Mouse (Mus musculus) brain, embryonic 14.5 days (tissue): ENCODE results near the gene Frzb. TPM values are rescaled to one million over a fixed set of nuclear protein-coding genes. Genes with fewer than 3 reads are reported as not detected.
A peak's percentile ranks its signal among the peaks of the same experiment; 100 is the strongest.

ENCODE experiments used
- DNase-seq: peaks from one replicate; pipeline ENCODE4 v3.0.0-alpha.2; 2011; ENCODE audit warnings: low read depth
- CTCF ChIP-seq: fragments of 200-500 bp; IDR thresholded peaks from 2 replicates; pipeline ENCODE4 v1.5.1; 2012; ENCODE audit warnings: inconsistent platforms, mild to moderate bottlenecking, moderate library complexity, borderline replicate concordance; ENCODE audit not compliant: insufficient read depth, insufficient read length; ENCODE audit errors: extremely low read depth
- POLR2A ChIP-seq: fragments of 200-500 bp; IDR thresholded peaks from 2 replicates; pipeline ENCODE4 v1.6.1; 2012; ENCODE audit warnings: mild to moderate bottlenecking, inconsistent platforms, borderline replicate concordance; ENCODE audit not compliant: poor library complexity, insufficient read depth, insufficient read length, severe bottlenecking; ENCODE audit errors: extremely low read depth
- polyA plus RNA-seq: library from polyadenylated mRNA; depleted of rRNA; stranded (reverse); fragments of >200 nt; gene quantifications from 2 replicates; pipeline ENCODE4 v1.2.3, GENCODE M21; 2012; rRNA removed

Frzb gene
- polyA plus RNA-seq, 1 experiment, result 5.1 TPM

DNA sequence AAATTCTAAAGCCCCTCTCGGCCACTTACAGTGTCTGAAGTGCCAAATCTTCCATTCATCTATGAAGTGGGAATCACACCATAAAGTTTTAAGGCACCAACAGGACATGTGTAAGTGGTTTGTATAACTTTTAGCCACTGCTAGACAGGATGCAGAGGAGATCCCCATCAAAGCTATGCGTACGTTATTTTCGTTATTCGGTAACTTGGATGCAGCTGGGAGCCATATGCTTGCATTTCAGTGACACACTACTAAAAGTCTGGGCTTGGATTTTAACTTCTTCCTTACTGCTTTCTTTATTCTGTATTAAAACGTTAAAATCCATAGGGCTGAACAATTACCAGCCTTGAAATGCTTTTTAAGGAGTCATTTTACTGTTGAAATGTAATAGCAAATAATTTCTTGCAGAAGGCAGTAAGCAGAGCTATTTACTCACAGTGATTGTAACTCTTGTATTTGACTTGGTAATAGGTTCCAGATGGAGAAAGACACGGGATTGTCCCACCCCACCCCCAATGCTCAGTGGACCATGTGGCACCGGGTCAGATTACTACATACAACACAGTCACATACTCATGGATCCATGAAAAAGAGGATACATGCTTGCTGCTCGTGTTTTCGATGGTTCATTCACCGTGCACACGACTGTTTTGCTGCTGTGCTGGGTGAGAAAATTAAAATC is 37.4 kb downstream of the Frzb start:
- no peak for TF ChIP-seq CTCF
- TF ChIP-seq POLR2A, result no peak
- no peak for DNase-seq

DNA sequence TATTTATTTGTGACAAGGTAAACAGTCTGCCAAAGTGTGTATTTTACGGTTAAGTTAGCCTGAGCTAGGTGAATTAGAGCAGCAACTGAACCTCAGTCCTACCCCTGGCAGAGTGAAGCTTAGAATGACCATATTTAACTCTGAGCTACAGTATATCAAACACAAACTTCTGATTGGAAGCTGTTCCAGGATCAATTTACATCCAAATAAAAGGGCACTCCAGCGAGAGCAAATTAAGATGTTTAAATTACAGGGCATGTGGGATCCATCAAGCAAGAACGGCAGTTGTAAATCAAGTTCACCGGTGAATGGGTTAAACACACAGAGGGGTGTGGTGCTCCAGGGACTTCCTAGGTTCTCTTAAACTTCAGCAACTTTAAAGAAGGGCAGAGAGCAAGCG is 42.7 kb downstream of the Frzb start:
- DNase-seq, result no peak
- TF ChIP-seq CTCF (no peak), POLR2A (no peak)

DNA sequence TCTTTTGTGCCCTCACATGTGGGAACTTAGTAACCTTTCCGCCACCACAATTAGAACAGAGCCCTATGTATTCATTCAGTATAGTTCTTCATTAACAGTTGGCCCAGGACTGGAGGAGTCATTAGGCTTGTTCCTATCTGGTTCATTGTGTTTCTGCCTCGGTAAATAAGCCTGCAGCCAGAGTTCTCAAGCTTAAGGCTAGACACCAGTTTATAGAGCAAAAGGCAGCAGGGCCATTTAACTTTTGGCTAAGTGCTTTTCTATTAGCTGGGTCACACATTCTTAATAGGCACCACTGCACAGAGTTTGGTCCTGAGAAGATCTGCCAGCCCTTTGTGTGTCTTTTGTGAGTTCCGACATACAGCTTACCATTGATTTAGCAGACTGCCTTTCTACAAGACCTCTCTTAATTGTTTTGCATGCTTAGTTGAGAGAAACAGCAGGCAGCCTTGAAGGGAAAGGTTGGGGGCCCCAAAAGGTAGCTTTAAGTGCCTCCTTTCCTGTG is 48.8 kb downstream of the Frzb start:
- no peak for TF ChIP-seq POLR2A
- no peak for TF ChIP-seq CTCF

DNA sequence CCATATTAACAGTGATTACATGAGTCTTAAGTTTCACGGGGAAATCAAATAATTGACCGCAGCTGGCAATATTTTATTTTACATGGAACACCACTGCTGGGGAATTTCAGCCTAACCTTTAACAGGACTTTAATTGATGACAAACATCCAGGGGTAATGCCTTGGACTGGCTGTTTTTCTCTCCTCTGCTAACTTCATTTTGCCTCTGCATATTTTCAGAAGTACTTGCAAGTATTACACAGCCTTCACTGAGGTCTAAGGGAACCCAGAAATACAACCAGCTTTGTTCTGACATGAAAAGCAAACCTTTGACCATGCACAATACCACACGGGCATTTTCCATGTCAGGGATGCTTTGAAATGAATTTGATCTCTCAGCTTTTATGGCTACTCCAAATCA is 50.6 kb downstream of the Frzb start:
- TF ChIP-seq CTCF (no peak), POLR2A (no peak)
- DNase-seq, result no peak

More for the DNA sequence above, 48.8 kb downstream of the Frzb start:
- peak; percentile 73 for DNase-seq

DNA sequence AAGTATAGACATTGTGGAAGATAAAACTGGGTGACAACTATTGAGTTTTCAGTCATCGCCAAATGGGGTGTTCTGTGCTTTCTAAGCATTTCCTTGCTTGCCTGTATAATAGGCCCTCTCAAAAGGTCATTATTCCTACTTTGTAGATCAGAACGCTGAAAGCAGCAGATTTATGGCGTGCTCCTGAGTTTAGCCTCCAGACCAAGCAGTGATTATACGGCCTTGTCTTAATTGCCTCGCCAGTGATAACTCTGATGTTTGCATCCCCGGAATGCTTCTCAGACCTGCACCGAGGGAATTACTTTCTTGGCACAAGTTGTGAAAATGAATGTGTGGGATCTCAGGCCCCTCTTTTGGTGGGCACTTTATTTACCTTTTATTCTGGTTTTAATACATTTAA is 51.4 kb downstream of the Frzb start:
- TF ChIP-seq POLR2A (no peak), CTCF (no peak)
- DNase-seq, result no peak

- no peak for DNase-seq
- TF ChIP-seq CTCF (no peak), POLR2A (no peak)
These were observed 59.1 kb downstream of the Frzb start for GRCm38 (mm10) chr2:80388341-80388740.

GRCm38 (mm10) chr2:80387668-80388067 is 59.8 kb downstream of the Frzb start:
- DNase-seq, result no peak

DNA sequence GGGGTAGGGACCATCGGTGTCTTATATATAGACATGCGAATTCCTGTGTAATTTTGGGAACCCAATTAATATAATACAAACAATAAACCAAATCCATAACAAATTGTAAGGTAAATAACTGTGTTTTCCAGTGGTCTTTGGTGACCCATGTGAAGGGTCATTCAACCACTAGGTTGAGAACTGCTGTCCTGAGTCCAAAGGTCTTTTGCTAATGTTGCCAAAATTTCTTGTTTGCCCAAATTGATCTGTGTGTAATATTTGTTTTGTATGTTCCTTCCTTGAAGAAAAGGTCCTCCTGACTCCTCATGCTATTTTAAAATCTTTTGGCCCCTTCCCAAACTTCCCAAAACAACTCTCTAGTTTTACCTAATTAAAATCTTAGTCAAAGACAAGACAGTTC is 61.2 kb downstream of the Frzb start:
- no peak for TF ChIP-seq POLR2A
- no peak for TF ChIP-seq CTCF
- no peak for DNase-seq

More at GRCm38 (mm10) chr2:80387668-80388067, 59.8 kb downstream of the Frzb start:
- TF ChIP-seq POLR2A (no peak), CTCF (no peak)

- TF ChIP-seq CTCF (no peak), POLR2A (no peak)
- DNase-seq, result no peak
These were observed 63.0 kb downstream of the Frzb start for GRCm38 (mm10) chr2:80384447-80384846.

DNA sequence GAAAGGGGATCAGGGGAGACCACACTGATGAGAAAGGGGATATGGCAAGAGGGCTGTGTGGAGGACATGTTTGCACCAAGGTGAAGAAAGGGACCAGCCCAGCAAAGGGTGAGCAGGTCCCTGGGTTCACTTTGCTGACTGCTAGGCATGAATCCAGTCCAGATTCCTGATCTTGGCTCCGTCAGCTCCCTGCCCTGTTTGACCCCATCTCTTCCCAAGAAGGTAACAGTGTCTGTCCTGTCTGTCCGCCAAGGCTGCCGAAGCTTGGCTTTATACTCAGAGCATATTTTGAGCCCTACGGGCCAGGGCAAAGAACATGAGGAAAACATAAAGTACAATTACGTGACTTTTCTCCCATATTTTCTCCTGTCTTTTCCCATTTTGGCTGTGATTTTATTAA is 67.6 kb downstream of the Frzb start:
- TF ChIP-seq POLR2A, result no peak
- TF ChIP-seq CTCF, result no peak

GRCm38 (mm10) chr2:80374892-80375291 is 72.5 kb downstream of the Frzb start:
- no peak for TF ChIP-seq POLR2A
- TF ChIP-seq CTCF, result no peak
- no peak for DNase-seq

More for the DNA sequence above, 67.6 kb downstream of the Frzb start:
- DNase-seq, result no peak

DNA sequence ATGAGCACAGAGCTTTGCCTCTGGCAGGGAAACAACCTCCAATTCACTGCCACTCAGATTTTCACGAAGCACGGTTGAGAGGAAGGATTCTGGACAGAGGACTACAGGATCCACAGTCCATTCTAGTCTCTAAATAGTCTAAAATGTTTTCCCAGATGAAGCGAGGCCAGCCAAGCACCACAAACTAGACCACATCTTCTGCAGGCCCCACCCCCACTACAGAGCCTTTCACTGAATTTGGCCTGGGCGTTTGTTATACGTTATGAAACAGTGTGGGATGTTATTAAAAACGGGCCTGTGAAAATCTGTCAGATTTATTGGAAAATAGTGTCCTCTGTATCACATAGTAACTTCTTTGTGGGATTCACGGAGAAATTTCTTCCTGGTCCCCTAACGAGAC is 76.0 kb downstream of the Frzb start:
- DNase-seq, result no peak
- TF ChIP-seq POLR2A, result no peak

Other genes with a start within 250 kb of the Frzb start
- not detected in 2 replicates for gene Prdx6b, start 155.2 kb downstream of the Frzb start, polyA plus RNA-seq
- 44.9 and 51.5 TPM in 2 replicates for gene Dnajc10, start 132.2 kb downstream of the Frzb start, polyA plus RNA-seq
- gene Nckap1, start 133.8 kb upstream of the Frzb start, polyA plus RNA-seq, result 102 and 119 TPM in 2 replicates
- gene Dusp19, start 169.4 kb upstream of the Frzb start, polyA plus RNA-seq, result 14.1 and 15.5 TPM in 2 replicates
- 50.7 and 77.4 TPM in 2 replicates for gene Nup35, start 169.6 kb upstream of the Frzb start, polyA plus RNA-seq